Mouse (Mus musculus) testis, adult 2 months (tissue): ENCODE measurements at regions not wholly inside any gene's neighbourhood (a gene's known extent, or its start where the extent isn't known, plus 50 kb on each side); places are given as distances from the start of the nearest gene placed in this dataset.

ENCODE experiments used
- CTCF ChIP-seq: fragments of 200-500 bp; IDR thresholded peaks from 2 replicates; pipeline ENCODE4 v1.5.1; 2012; ENCODE audit warnings: low read depth, mild to moderate bottlenecking, inconsistent platforms, low read length, moderate library complexity; ENCODE audit not compliant: control insufficient read depth, insufficient read depth, insufficient replicate concordance
- POLR2A ChIP-seq: fragments of 200-500 bp; IDR thresholded peaks from 2 replicates; pipeline ENCODE4 v1.6.1; 2012; ENCODE audit warnings: low read depth, mild to moderate bottlenecking, inconsistent platforms, low read length, moderate library complexity; ENCODE audit not compliant: control insufficient read depth

- TF ChIP-seq POLR2A (no peak), CTCF (no peak)
These were observed 84.7 kb upstream of the Bmp2k start for GRCm38 (mm10) chr5:96912781-96913180.
